Mouse (Mus musculus): ENCODE data around the gene Bcl2. TPM values are rescaled to one million over a fixed set of nuclear protein-coding genes. Genes with fewer than 3 reads are reported as not detected.

Bcl2 gene
- total and polyA plus RNA-seq, 3 experiments: 30.9 to 87.0 (median 38.8) TPM

DNA sequence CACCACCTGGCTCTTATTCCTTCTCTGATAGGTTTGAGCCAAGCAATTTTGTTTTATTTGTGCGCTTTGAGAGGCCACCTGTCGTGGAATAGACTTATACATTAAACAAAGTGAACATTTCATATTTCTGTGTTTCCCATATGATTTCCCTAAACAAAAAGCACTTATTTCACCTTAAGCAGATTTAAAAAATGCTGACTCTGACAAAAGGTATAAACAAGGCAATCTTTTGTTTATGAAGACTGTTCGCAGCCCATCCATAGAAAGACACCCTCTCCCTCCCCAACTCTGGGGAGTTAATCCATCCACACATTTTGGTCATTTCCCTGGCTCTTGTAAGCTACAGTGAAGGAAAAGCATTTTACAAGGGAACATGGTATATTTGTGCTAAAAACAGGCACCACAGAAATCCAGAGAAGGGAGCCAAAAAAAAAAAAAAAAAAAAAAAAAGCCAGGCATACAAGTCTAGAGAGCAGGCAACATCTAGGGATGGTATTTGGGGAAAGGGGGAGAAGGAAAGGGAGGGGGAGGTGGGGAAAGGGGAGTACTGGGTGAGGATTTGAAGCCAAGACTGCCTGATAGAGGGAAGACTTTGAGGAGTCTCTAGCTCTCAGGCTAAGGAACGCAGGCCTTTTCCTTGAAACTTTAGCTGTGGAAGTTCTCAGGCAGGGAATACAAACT lies 105.8 kb downstream of the Bcl2 start:
- Histone ChIP-seq H3K4me1 (ENCODE audit: control insufficient read depth in 1 of 2, insufficient read depth in 2 of 2, low read length in 2 of 2) (no peaks in the 10 kb centered on the region; a peak in 1 of 4 replicates), H3K9ac (ENCODE audit: control insufficient read depth, low read depth, low read length, poor library complexity, severe bottlenecking) (no peak overlapping the region), H3K27me3 (ENCODE audit: control insufficient read depth in 1 of 2, insufficient read depth in 2 of 2, low read length in 2 of 2) (no peaks in the 10 kb centered on the region), H3K36me3 (ENCODE audit: control insufficient read depth in 1 of 2, insufficient read depth in 2 of 2, low read length in 2 of 2) (no peaks in the 10 kb centered on the region), H3K79me2 (ENCODE audit: control insufficient read depth, insufficient read depth, low read length, poor library complexity) (no peaks in the 10 kb centered on the region; the same call in 1 of the 2 replicates), H3K4me3 (ENCODE audit: control insufficient read depth in 1 of 2, insufficient read depth in 1 of 2, low read depth in 2 of 2, low read length in 2 of 2) (no peak overlapping the region), H3K27ac (ENCODE audit: control insufficient read depth, low read depth, low read length) (no peak overlapping the region), H3K9me3 (replicated peaks; ENCODE audit: insufficient read depth, low read length) (no peaks in the 10 kb centered on the region)
- no peak for DNase-seq (ENCODE audit: low read depth, low spot score)
- TF ChIP-seq TAL1 (IDR thresholded peaks at IDR 0.05; ENCODE audit: low read length) (no peak), CHD1 (IDR thresholded peaks at IDR 0.05; ENCODE audit: low read depth, low read length) (no peak), GATA1 (IDR thresholded peaks at IDR 0.05; ENCODE audit: low read depth, low read length) (no peak), MAFK (IDR thresholded peaks at IDR 0.05; ENCODE audit: borderline replicate concordance, low read depth, low read length) (peak; percentile 72; the same call in 1 of the 2 replicates), E2F4 (IDR thresholded peaks at IDR 0.05; ENCODE audit: borderline replicate concordance, low read depth, low read length) (no peak), SMC3 (IDR thresholded peaks at IDR 0.05; ENCODE audit: low read depth, low read length) (no peak), KAT2A (conservative IDR thresholded peaks at IDR 0.05; ENCODE audit: low read depth, low read length) (no peak), ZNF384 (IDR thresholded peaks at IDR 0.05; ENCODE audit: low read depth, low read length) (peak; percentile 86), CHD2 (IDR thresholded peaks at IDR 0.05; ENCODE audit: low read length) (no peak), USF1 (IDR thresholded peaks at IDR 0.05; ENCODE audit: low read depth, low read length) (no peak), NRF1 (IDR thresholded peaks at IDR 0.05; ENCODE audit: insufficient read depth, low read depth, low read length, poor library complexity, severe bottlenecking) (no peak), ELF1 (IDR thresholded peaks at IDR 0.05; ENCODE audit: low read depth, low read length) (no peak), EP300 (IDR thresholded peaks at IDR 0.05; ENCODE audit: low read depth in 1 of 2, low read length in 2 of 2) (no peak)

GRCm38 (mm10) chr1:106606951-106607350 lies 107.1 kb downstream of the Bcl2 start:
- Histone ChIP-seq H3K27ac (ENCODE audit: control insufficient read depth, low read depth, low read length) (no peak overlapping the region), H3K9me3 (replicated peaks; ENCODE audit: insufficient read depth, low read length) (no peaks in the 10 kb centered on the region), H3K79me2 (ENCODE audit: control insufficient read depth, insufficient read depth, low read length, poor library complexity) (no peaks in the 10 kb centered on the region; the same call in 1 of the 2 replicates), H3K36me3 (ENCODE audit: control insufficient read depth in 1 of 2, insufficient read depth in 2 of 2, low read length in 2 of 2) (no peaks in the 10 kb centered on the region), H3K4me1 (ENCODE audit: control insufficient read depth in 1 of 2, insufficient read depth in 2 of 2, low read length in 2 of 2) (no peaks in the 10 kb centered on the region), H3K9ac (ENCODE audit: control insufficient read depth, low read depth, low read length, poor library complexity, severe bottlenecking) (no peak overlapping the region), H3K4me3 (ENCODE audit: control insufficient read depth in 1 of 2, insufficient read depth in 1 of 2, low read depth in 2 of 2, low read length in 2 of 2) (no peak overlapping the region), H3K27me3 (ENCODE audit: control insufficient read depth in 1 of 2, insufficient read depth in 2 of 2, low read length in 2 of 2) (peaks cover 2 to 3% of the 10 kb centered on the region in 2 experiments; a peak in 2 of 4 replicates)
- DNase-seq (ENCODE audit: low read depth, low spot score): no peak
- no peak for TF ChIP-seq SMC3 (IDR thresholded peaks at IDR 0.05; ENCODE audit: low read depth, low read length)
- no peak for TF ChIP-seq MAX (IDR thresholded peaks at IDR 0.05; ENCODE audit: low read length)
- no peak for TF ChIP-seq CHD2 (IDR thresholded peaks at IDR 0.05; ENCODE audit: low read length)
- no peak for TF ChIP-seq HCFC1 (IDR thresholded peaks at IDR 0.05; ENCODE audit: low read depth, low read length)
- TF ChIP-seq ETS1 (IDR thresholded peaks at IDR 0.05; ENCODE audit: low read depth, low read length): no peak
- TF ChIP-seq MYC (IDR thresholded peaks at IDR 0.05; ENCODE audit: low read depth, low read length): no peak
- no peak for TF ChIP-seq ZNF384 (IDR thresholded peaks at IDR 0.05; ENCODE audit: low read depth, low read length)
- no peak for TF ChIP-seq USF1 (IDR thresholded peaks at IDR 0.05; ENCODE audit: low read depth, low read length)
